Mouse (Mus musculus) liver, embryonic 13.5 days (tissue): Measurements from ENCODE around the gene B4galt1. TPM values are rescaled to one million over a fixed set of nuclear protein-coding genes. Genes with fewer than 3 reads are reported as not detected.
A peak's percentile ranks its signal among the peaks of the same experiment; 100 is the strongest.

Source experiments
- ATAC-seq: fragments of 200-750 bp; cut with Nextera tagmentation; 2 replicates; pipeline ENCODE4 v1.8.0; 2017; ENCODE audit warnings: low read depth, mild to moderate bottlenecking, moderate number of reproducible peaks, moderate library complexity
- DNase-seq: peaks from one replicate; pipeline ENCODE4 v3.0.0; 2022
- H3K27ac ChIP-seq: fragments of 300-500 bp; sonication (generic); 2 replicates; pipeline ENCODE4 v1.5.1; 2015; ENCODE audit warnings: moderate library complexity, mild to moderate bottlenecking, inconsistent platforms
- H3K27me3 ChIP-seq: fragments of 300-500 bp; sonication (generic); 2 replicates; pipeline ENCODE4 v1.6.1; 2015; ENCODE audit warnings: mild to moderate bottlenecking, inconsistent platforms
- H3K36me3 ChIP-seq: fragments of 300-500 bp; sonication (generic); 2 replicates; pipeline ENCODE4 v1.6.1; 2015; ENCODE audit warnings: mild to moderate bottlenecking, inconsistent platforms
- H3K4me1 ChIP-seq: fragments of 300-500 bp; sonication (generic); replicated peaks from 2 replicates; pipeline ENCODE4 v1.6.1; 2015; ENCODE audit warnings: inconsistent platforms
- H3K4me2 ChIP-seq: fragments of 300-500 bp; sonication (generic); 2 replicates; pipeline ENCODE4 v1.6.1; 2015; ENCODE audit warnings: inconsistent platforms, mild to moderate bottlenecking, moderate library complexity
- H3K4me3 ChIP-seq: fragments of 300-500 bp; sonication (generic); replicated peaks from 2 replicates; pipeline ENCODE4 v1.5.1; 2015; ENCODE audit warnings: mild to moderate bottlenecking, inconsistent platforms
- H3K9ac ChIP-seq: fragments of 300-500 bp; sonication (generic); 2 replicates; pipeline ENCODE4 v1.6.1; 2015; ENCODE audit warnings: mild to moderate bottlenecking, inconsistent platforms
- H3K9me3 ChIP-seq: fragments of 300-500 bp; sonication (generic); replicated peaks from 2 replicates; pipeline ENCODE4 v1.6.1; 2016; ENCODE audit warnings: inconsistent platforms
- WGBS: fragments of 180-500 bp; shearing (Covaris S2); methylation state at CpG from one replicate; pipeline ENCODE4 v1.1.7; 2015; ENCODE audit not compliant: insufficient replicate concordance; 5-methylcytosine and 5-hydroxymethylcytosine counted together
- polyA plus RNA-seq: library from polyadenylated mRNA; unstranded; fragments of >200 nt; fragmentation: Nextera tagmentation; extraction: Ambion mirVana; gene quantifications from 2 replicates; pipeline ENCODE4 v1.2.1, GENCODE M21; 2015

Gene B4galt1
- polyA plus RNA-seq, 1 experiment from 2014 or later = 29.9 TPM

DNA sequence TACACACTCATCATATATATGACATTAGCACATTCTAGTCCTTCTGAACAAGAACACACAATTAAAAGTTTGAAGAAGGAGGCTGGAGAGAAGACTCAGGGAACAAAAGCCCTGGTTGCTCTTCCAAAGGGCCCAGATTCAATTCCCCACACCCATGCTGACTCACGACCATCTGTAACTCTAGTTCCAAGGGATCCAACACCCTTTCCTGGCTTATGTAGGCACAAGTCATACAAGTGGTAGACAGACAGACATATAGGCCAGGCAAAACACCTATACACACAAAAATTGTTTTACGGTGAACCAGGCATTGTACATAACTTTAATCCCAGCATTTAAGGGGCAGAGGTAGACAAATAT lies 31.3 kb upstream of the B4galt1 start:
- H3K36me3 ChIP-seq = no peaks in the 10 kb centered on the region
- H3K4me2 ChIP-seq = no peak overlapping the region
- no peak overlapping the region for H3K27ac ChIP-seq
- no peak overlapping the region for H3K9ac ChIP-seq
- no peak for DNase-seq
- no peaks in the 10 kb centered on the region for H3K27me3 ChIP-seq
- no peak overlapping the region for H3K4me3 ChIP-seq
- H3K9me3 ChIP-seq = no peaks in the 10 kb centered on the region
- no peak for ATAC-seq
- no peaks in the 10 kb centered on the region for H3K4me1 ChIP-seq
- WGBS = 75% methylated on average over 2 of the region's 2 CpGs

DNA sequence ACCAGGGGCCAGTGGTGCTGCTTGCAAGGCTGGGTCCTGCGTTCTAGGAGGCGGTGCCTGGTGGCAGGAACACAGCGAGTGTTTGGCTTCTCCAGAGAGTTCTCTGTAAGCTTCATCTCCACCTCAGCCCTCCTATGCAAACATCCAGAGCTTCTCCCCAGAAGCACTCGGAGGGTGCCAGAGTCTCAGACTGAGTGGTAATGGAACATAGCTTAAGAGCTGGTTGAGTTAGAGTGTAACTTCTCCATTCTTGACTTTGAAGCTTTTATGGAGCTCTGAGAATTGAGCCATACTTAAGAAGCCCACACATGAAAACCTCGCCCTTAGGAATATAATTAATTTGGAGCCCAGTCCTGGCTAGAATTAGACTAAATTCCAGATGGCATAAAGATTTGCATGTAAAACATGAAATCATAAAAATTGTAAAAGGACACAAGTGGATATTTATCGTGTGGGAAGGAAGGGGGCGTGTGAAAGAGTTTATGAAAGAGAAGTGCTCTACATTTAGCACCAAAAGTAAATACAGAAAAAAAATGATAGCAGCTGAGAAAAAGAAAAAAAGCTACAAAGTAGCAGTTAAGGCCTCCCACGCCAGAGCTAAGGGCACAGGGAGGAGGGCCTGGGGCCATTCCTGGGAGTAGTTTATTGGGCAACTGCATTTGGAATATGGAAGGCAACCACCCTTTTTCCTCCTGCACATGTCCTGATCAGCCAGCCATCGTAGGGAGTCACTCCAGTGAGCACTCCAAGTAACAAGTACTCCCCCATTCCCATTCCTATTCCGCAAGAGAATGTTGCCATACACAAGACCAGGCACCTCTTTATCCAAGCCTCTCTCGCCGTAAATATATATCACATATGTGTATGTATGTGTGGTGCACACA lies 30.7 kb upstream of the B4galt1 start:
- ATAC-seq (no peak), DNase-seq (no peak)
- H3K27me3 ChIP-seq = no peaks in the 10 kb centered on the region
- H3K4me2 ChIP-seq = no peak overlapping the region
- H3K4me3 ChIP-seq = no peak overlapping the region
- H3K4me1 ChIP-seq = no peaks in the 10 kb centered on the region
- no peak overlapping the region for H3K27ac ChIP-seq
- H3K9me3 ChIP-seq = no peaks in the 10 kb centered on the region
- H3K9ac ChIP-seq = no peak overlapping the region
- no peaks in the 10 kb centered on the region for H3K36me3 ChIP-seq
- WGBS = 76% methylated on average over 12 of the region's 12 CpGs

DNA sequence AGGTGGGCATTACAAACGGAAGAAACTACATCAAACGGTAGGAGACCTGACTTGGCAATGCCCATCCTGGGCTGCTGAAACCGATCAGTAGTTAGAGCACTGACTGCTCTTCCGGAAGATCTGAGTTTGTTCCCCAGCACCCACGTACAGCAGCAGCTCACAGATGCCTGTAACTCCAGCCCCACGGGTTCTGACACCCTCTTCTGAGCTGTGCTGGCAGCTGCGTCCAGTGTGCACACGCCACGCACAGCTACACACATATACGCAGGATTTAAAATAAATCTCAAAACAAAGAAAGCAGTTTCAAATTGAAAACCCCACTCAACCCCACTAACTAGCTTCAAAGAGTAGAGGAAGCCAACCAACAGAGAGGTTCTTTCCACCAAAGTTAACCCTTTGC lies 29.4 kb upstream of the B4galt1 start:
- Histone ChIP-seq H3K27me3 (no peaks in the 10 kb centered on the region), H3K4me3 (no peak overlapping the region), H3K4me1 (no peaks in the 10 kb centered on the region), H3K27ac (no peak overlapping the region), H3K9ac (no peak overlapping the region), H3K4me2 (no peak overlapping the region), H3K9me3 (no peaks in the 10 kb centered on the region), H3K36me3 (no peaks in the 10 kb centered on the region)
- ATAC-seq = no peak
- DNase-seq = no peak
- 82% methylated on average over 10 of the region's 10 CpGs for WGBS

DNA sequence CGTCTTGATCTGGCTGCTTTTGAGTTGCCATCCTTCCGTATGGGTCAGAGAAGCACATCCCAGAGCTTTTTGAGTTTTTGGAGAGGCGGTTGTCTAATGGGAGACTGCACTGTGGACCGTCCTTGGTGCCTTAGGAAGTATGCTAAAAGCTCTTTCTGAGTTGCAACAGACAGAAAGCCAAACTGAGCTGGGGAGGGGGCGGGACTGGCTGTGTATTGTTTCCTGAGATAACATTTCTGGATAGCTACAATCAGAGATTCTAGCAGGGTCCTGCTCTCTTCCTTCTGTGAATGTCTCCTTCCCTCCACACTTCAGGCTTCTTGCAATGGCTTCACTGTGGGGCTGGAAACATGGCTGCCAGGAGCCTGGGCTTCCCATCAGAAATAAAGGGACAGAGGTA lies 23.7 kb upstream of the B4galt1 start:
- Histone ChIP-seq H3K9me3 (no peaks in the 10 kb centered on the region), H3K36me3 (no peaks in the 10 kb centered on the region), H3K27ac (0 out of 2 replicates have a peak overlapping the region, but pooled peaks have one; percentile 48), H3K9ac (peak overlapping the region; percentile 41; the same call in 1 of the 2 replicates), H3K4me2 (peak overlapping the region; percentile 50), H3K27me3 (no peaks in the 10 kb centered on the region), H3K4me3 (peak overlapping the region; percentile 10; the same call in 1 of the 2 replicates), H3K4me1 (peaks cover 45% of the 10 kb centered on the region)
- DNase-seq (no peak), ATAC-seq (no peak)
- 36% methylated on average over 5 of the region's 5 CpGs for WGBS

DNA sequence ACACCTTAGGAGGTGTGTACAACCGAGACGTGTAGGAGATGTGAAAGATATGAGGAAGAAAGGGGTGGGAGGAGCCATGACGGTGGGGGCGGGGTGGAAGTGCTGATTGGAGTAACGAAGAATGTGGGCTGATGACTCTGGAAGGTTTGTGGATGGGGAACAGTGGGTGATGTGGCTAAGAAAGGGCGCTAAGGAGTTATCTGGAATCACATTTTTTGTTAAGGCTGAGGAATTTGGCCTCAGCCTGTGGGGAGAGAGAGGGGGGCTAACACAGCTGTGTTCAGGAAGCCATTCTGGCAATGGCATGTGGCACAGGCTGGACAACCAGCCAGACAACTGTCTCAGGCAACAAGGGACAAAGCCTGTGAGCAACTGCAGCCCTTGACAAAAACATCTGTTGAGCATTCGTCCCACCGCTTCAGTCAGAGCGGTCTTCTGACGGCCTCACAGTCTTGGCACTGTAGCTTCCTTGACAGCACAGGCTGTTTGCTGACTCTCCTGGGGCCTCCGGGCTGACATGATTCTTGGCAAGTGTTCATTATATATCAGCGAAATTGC lies 23.1 kb upstream of the B4galt1 start:
- Histone ChIP-seq H3K27me3 (no peaks in the 10 kb centered on the region), H3K4me2 (peak overlapping the region; percentile 50), H3K36me3 (no peaks in the 10 kb centered on the region), H3K9ac (peak overlapping the region; percentile 41; the same call in 1 of the 2 replicates), H3K4me1 (peaks cover 46% of the 10 kb centered on the region), H3K9me3 (no peaks in the 10 kb centered on the region), H3K27ac (0 out of 2 replicates have a peak overlapping the region, but pooled peaks have one; percentile 48), H3K4me3 (peak overlapping the region; percentile 10; the same call in 1 of the 2 replicates)
- WGBS = 20% methylated on average over 12 of the region's 12 CpGs
- DNase-seq (no peak), ATAC-seq (peak; percentile 60)

DNA sequence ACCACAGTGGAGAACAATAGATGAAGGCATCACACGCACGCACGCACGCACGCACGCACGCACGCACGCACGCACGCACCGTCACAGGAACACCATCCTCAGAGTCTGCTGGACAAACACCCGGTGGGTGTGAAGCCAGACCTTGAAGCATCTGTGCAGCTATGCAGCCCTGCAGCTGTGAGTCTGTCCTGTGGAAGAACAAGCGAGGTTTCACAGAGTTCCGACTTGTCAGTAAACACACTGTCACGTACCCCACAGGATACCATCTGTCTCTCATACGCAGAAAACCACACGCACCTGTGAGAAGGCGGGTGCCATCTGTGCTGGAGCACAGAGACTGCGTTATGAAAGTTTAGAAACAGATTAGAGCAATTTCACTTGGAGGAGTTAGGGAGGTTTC lies 22.0 kb upstream of the B4galt1 start:
- ATAC-seq = no peak

DNA sequence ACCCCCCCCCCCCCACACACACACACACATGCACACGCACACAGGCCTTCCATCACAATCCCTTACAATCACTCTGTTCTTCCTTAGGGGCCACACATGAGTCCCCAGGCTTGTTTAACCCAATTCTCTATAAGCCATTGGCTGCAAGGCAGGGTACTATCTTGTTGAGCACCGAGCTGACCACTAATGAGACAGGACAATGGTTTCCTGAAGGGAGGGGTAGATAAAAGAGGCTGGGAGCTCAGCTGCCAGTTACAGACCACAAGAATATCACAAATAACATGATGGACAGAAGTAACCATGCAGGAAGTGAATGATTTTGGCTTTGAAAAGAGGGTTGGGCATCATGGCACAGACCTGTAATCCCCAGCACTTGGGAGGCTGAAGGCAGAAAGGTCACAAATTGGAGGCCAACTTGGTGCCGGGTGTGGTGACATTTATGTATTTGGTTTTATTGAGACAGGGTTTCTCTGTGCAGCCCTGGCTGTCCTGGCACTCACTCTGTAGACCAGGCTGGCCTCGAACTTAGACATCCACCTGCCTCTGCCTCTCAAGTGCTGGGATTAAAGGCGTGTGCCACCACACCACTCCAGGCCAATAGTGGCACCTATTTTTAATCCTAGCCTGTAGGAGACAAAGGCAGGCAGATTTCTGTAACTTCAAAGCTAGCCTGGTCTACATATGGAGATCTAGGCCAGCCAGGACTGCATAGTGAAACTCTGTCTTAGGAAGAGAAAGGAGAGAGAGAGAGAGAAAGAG lies 21.2 kb upstream of the B4galt1 start:
- no peak for ATAC-seq
- WGBS = 36% methylated on average over 5 of the region's 5 CpGs

More for the DNA sequence above, 22.0 kb upstream of the B4galt1 start:
- H3K4me1 ChIP-seq = peaks cover 47% of the 10 kb centered on the region
- no peak overlapping the region for H3K4me2 ChIP-seq
- DNase-seq = no peak
- no peak overlapping the region for H3K4me3 ChIP-seq
- H3K27me3 ChIP-seq = no peaks in the 10 kb centered on the region
- H3K27ac ChIP-seq = no peak overlapping the region
- no peaks in the 10 kb centered on the region for H3K36me3 ChIP-seq
- 76% methylated on average over 20 of the region's 20 CpGs for WGBS
- no peak overlapping the region for H3K9ac ChIP-seq
- no peaks in the 10 kb centered on the region for H3K9me3 ChIP-seq

DNA sequence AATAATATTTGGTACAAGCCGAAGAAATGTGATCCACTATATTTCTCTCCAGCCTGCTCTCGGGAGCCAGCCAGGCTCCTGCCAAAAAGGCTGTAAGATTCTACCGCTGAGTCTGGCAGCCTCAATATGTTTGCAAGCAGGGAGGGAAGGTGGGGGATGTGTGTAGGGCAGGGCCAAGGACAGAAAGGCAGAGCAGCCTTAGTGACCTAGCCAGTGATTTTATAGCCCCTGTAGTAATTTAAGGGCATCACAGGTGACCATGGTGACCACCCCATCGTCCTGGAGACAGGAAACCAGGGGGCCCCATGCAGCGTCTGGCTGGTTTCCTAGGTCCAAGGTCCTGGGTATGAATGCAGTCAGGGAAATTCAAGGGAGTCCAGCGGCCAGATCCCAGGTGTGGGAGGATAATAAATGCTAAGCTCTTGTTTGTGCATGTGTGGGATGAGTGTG lies 20.4 kb upstream of the B4galt1 start:
- Histone ChIP-seq H3K27ac (no peak overlapping the region), H3K36me3 (no peaks in the 10 kb centered on the region), H3K27me3 (no peaks in the 10 kb centered on the region), H3K4me3 (no peak overlapping the region), H3K4me1 (peaks cover 56% of the 10 kb centered on the region), H3K4me2 (no peak overlapping the region), H3K9me3 (no peaks in the 10 kb centered on the region), H3K9ac (no peak overlapping the region)
- ATAC-seq (no peak), DNase-seq (no peak)
- 44% methylated on average over 6 of the region's 6 CpGs for WGBS

More for the DNA sequence above, 21.2 kb upstream of the B4galt1 start:
- DNase-seq = no peak
- no peak overlapping the region for H3K27ac ChIP-seq
- H3K4me1 ChIP-seq = peaks cover 56% of the 10 kb centered on the region
- no peak overlapping the region for H3K4me3 ChIP-seq
- no peak overlapping the region for H3K9ac ChIP-seq
- H3K4me2 ChIP-seq = no peak overlapping the region
- no peaks in the 10 kb centered on the region for H3K36me3 ChIP-seq
- H3K27me3 ChIP-seq = no peaks in the 10 kb centered on the region
- no peaks in the 10 kb centered on the region for H3K9me3 ChIP-seq

DNA sequence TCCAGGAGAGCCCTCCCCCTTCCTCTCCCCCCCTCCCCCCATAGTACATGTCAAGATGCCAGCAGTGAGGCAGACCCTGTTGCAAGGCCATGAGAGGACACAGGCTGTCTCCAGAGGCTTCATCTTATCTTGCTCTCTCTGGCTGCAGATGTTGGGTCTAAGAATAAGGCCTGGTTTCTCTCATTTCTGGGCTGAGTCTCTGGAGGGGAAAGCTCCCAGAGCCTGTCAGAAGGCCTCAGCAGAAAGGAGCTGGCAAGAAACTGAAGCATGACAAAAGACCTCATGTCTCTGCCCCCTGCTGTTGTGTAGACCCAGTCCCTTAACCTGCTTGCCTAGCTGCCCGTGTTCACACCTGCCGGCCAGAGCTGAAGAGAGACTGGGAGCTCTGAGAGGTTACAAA lies 19.5 kb upstream of the B4galt1 start:
- ATAC-seq (no peak), DNase-seq (no peak)
- H3K9ac ChIP-seq = no peak overlapping the region
- H3K27me3 ChIP-seq = no peaks in the 10 kb centered on the region
- 73% methylated on average over 2 of the region's 2 CpGs for WGBS
- no peaks in the 10 kb centered on the region for H3K36me3 ChIP-seq
- no peak overlapping the region for H3K4me3 ChIP-seq
- H3K27ac ChIP-seq = peak overlapping the region; percentile 58; the same call in 1 of the 2 replicates
- peaks cover 56% of the 10 kb centered on the region for H3K4me1 ChIP-seq
- no peak overlapping the region for H3K4me2 ChIP-seq
- no peaks in the 10 kb centered on the region for H3K9me3 ChIP-seq

DNA sequence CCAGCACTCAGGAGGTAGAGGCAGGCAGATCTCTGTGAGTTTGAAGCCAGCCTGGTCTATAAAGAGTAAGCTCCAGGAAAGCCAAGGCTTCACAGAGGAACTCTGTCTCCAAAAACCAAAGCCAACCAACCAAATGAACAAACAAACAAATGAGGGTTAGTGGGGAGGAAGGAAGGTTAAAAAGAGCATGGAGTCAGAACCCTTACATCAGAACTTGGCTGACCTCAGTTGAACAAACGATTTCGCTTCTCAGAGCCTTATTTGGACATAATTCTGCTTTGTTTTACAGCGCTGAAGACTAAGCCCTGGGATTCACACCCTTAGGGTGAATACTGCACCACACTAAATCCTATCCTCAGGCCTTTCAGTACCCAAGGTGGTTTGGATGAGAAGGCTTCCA lies 18.3 kb upstream of the B4galt1 start:
- ATAC-seq = no peak
- no peaks in the 10 kb centered on the region for H3K27me3 ChIP-seq
- no peak overlapping the region for H3K4me2 ChIP-seq
- peaks cover 47% of the 10 kb centered on the region for H3K4me1 ChIP-seq
- no peak overlapping the region for H3K9ac ChIP-seq
- DNase-seq = no peak
- H3K9me3 ChIP-seq = no peaks in the 10 kb centered on the region
- no peaks in the 10 kb centered on the region for H3K36me3 ChIP-seq
- no peak overlapping the region for H3K4me3 ChIP-seq
- H3K27ac ChIP-seq = no peak overlapping the region
- 83% methylated on average over 3 of the region's 3 CpGs for WGBS

DNA sequence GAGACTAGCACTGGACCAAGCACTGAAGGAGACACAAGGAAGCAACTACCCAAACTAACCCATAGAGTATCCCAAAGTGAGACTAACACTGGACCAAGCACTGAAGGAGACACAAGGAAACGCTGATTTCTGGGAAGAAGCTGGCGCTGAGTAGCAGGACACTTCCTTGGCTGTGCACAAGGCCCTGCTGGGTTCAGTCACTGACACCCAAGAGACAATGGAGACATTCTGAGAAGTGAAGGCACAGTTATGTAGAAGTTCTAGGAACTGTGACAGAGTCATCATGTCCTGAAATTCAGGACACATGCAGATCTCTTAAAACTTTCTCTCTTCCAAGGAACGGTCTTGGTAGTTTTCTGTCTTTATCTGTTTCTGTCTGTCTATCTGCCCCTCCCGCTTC lies 16.4 kb upstream of the B4galt1 start:
- Histone ChIP-seq H3K4me1 (peaks cover 38% of the 10 kb centered on the region), H3K27ac (no peak overlapping the region), H3K9ac (no peak overlapping the region), H3K9me3 (no peaks in the 10 kb centered on the region), H3K36me3 (no peaks in the 10 kb centered on the region), H3K4me2 (no peak overlapping the region), H3K27me3 (no peaks in the 10 kb centered on the region), H3K4me3 (no peak overlapping the region)
- DNase-seq (no peak), ATAC-seq (no peak)
- WGBS = 45% methylated on average over 4 of the region's 4 CpGs
